Comparison of ENCODE assay signal across 10 mouse cellular contexts in genomic region chr14:62855863-62856262, GRCm38 (mm10). TPM values are rescaled to one million over a fixed set of nuclear protein-coding genes. Genes with fewer than 3 reads are reported as not detected.
DNase-seq lines count a peak whose midpoint lies in the region; ATAC-seq and TF ChIP-seq lines count a peak whose summit lies in the region.
"Had no signal": no experiment of that assay in that cellular context is flagged by ENCODE, and none has a peak within 500 bp of the region (broad histone marks: within the 10 kb centered on the region; RNA-seq: fewer than 3 reads in every experiment).

No protein-coding gene starts in this region.

- no peaks in the 10 kb centered on the region for H3K27me3 ChIP-seq in kidney, embryonic 14.5 days (ENCODE audit: control insufficient read depth, insufficient read depth, low read length)
- H3K27me3 ChIP-seq: lung, embryonic 15.5 days had no signal

- no peaks in the 10 kb centered on the region for H3K9me3 ChIP-seq in kidney, embryonic 14.5 days (ENCODE audit: control insufficient read depth, low read length)
- H3K9me3 ChIP-seq: lung, embryonic 15.5 days had no signal

- no peak for TF ChIP-seq POLR2A in brain, embryonic 14.5 days (IDR thresholded peaks at IDR 0.05; ENCODE audit: borderline replicate concordance, extremely low read depth, insufficient read depth, insufficient read length, poor library complexity, severe bottlenecking)

- no peaks in the 10 kb centered on the region for H3K4me1 ChIP-seq in kidney, embryonic 14.5 days (ENCODE audit: control insufficient read depth, insufficient read depth, low read length)

- DNase-seq in gastrocnemius, adult 2 months: no peak
- no peak for DNase-seq in gastrocnemius, adult 18-20 months (ENCODE audit: low spot score)
- DNase-seq in kidney, postnatal 36 days: peak; percentile 39 to 43
- peak; percentile 45 for DNase-seq in 416B (ENCODE audit: low read depth)
- peak; percentile 26 for DNase-seq in brain, embryonic 14.5 days (ENCODE audit: low read depth)
- DNase-seq in thymus, postnatal 14 days: no peak
- DNase-seq: thymus, postnatal 4 days had no signal

- WGBS in kidney, embryonic 14.5 days: 54% methylated on average over 3 of the region's 3 CpGs

- H3K4me3 ChIP-seq in gastrocnemius, adult 2 months: peak overlapping the region; percentile 35; the same call in 1 of the 2 replicates
- H3K4me3 ChIP-seq in kidney, embryonic 14.5 days (ENCODE audit: low read length): no peak overlapping the region
- H3K4me3 ChIP-seq: lung, embryonic 15.5 days had no signal

- intact Hi-C loops in gastrocnemius, adult 2 months (cut with DNase I): no loop called here

- H3K27ac ChIP-seq in gastrocnemius, adult 2 months: peak overlapping the region; percentile 50
- no peak overlapping the region for H3K27ac ChIP-seq in kidney, embryonic 14.5 days (ENCODE audit: low read depth, low read length)
- H3K27ac ChIP-seq: lung, embryonic 15.5 days had no signal

- no peak overlapping the region for H3K9ac ChIP-seq in kidney, embryonic 14.5 days (ENCODE audit: low read depth, low read length)
- H3K9ac ChIP-seq: lung, embryonic 15.5 days had no signal

- no peak for ATAC-seq in kidney, embryonic 14.5 days (ENCODE audit: low FRiP score, low TSS enrichment)
- ATAC-seq: hindbrain, embryonic 16.5 days had no signal

- no peak for TF ChIP-seq CTCF in gastrocnemius, adult 2 months (IDR thresholded peaks at IDR 0.05)
- TF ChIP-seq CTCF in brain, embryonic 14.5 days (IDR thresholded peaks at IDR 0.05; ENCODE audit: borderline replicate concordance, extremely low read depth, insufficient read depth, insufficient read length): no peak

- no peak overlapping the region for H3K4me2 ChIP-seq in kidney, embryonic 14.5 days (replicated peaks; ENCODE audit: low read depth, low read length)
- H3K4me2 ChIP-seq: lung, embryonic 15.5 days had no signal

- no peaks in the 10 kb centered on the region for H3K36me3 ChIP-seq in kidney, embryonic 14.5 days (ENCODE audit: control insufficient read depth, insufficient read depth, low read length)
- H3K36me3 ChIP-seq: lung, embryonic 15.5 days had no signal

RNA-seq across cellular contexts. Expression of gene Wdfy2, which starts 18.4 kb away (rescaled TPM):
- 1 to 10 TPM; 8.0 TPM for total RNA-seq in gastrocnemius, adult 2 months (2021)
- total RNA-seq in gastrocnemius, adult 18-20 months (2021): 1 to 10 TPM; 6.5 to 6.9 TPM
- 5.2 and 12.1 TPM in 2 replicates for polyA plus RNA-seq in kidney, embryonic 14.5 days (2014; fragmentation: Nextera tagmentation; extraction: Ambion mirVana)
- polyA plus RNA-seq in brain, embryonic 14.5 days (2012; rRNA removed): 11.4 and 15.4 TPM in 2 replicates

Comparison
In these comparisons a context has a peak if more than half of its experiments do, and no peak if none do; other contexts are left out.
1. DNase-seq: peak in kidney, postnatal 36 days (2 of 2), 416B (single experiment) and brain, embryonic 14.5 days (single experiment); none in gastrocnemius, adult 2 months (single experiment), gastrocnemius, adult 18-20 months (single experiment) and thymus, postnatal 14 days (single experiment).